Mouse (Mus musculus) limb, embryonic 10.5 days (tissue): ENCODE data around the gene Gm20479. TPM values are rescaled to one million over a fixed set of nuclear protein-coding genes. Genes with fewer than 3 reads are reported as not detected.

ENCODE experiments used
- DNase-seq: peaks from one replicate; pipeline ENCODE4 v3.0.0-alpha.2; 2017; ENCODE audit warnings: low spot score
- H3K27ac ChIP-seq: fragments of 300-500 bp; sonication (generic); 2 replicates; pipeline ENCODE4 v1.5.1; 2016; ENCODE audit warnings: mild to moderate bottlenecking
- H3K27me3 ChIP-seq: fragments of 300-500 bp; sonication (generic); 2 replicates; pipeline ENCODE4 v1.6.1; 2016; ENCODE audit warnings: low read depth, mild to moderate bottlenecking; ENCODE audit not compliant: poor library complexity, severe bottlenecking
- H3K36me3 ChIP-seq: fragments of 300-500 bp; sonication (generic); 2 replicates; pipeline ENCODE4 v1.6.1; 2016; ENCODE audit warnings: mild to moderate bottlenecking, moderate library complexity
- H3K4me1 ChIP-seq: fragments of 300-500 bp; sonication (generic); 2 replicates; pipeline ENCODE4 v1.6.1; 2016
- H3K4me3 ChIP-seq: fragments of 300-500 bp; sonication (generic); 2 replicates; pipeline ENCODE4 v1.5.1; 2016; ENCODE audit warnings: mild to moderate bottlenecking, moderate library complexity
- H3K9me3 ChIP-seq: fragments of 300-500 bp; sonication (generic); replicated peaks from 2 replicates; pipeline ENCODE4 v1.6.1; 2016; ENCODE audit warnings: mild to moderate bottlenecking
- WGBS: fragments of 180-500 bp; shearing (Covaris S2); methylation state at CpG from one replicate; pipeline ENCODE4 v1.1.7; 2016; 5-methylcytosine and 5-hydroxymethylcytosine counted together
- polyA plus RNA-seq: library from polyadenylated mRNA; unstranded; fragments of >200 nt; fragmentation: Nextera tagmentation; extraction: Ambion mirVana; gene quantifications from 2 replicates; pipeline ENCODE4 v1.2.1, GENCODE M21; 2016

Gene Gm20479
- polyA plus RNA-seq, 1 experiment from 2014 or later: not detected

DNA sequence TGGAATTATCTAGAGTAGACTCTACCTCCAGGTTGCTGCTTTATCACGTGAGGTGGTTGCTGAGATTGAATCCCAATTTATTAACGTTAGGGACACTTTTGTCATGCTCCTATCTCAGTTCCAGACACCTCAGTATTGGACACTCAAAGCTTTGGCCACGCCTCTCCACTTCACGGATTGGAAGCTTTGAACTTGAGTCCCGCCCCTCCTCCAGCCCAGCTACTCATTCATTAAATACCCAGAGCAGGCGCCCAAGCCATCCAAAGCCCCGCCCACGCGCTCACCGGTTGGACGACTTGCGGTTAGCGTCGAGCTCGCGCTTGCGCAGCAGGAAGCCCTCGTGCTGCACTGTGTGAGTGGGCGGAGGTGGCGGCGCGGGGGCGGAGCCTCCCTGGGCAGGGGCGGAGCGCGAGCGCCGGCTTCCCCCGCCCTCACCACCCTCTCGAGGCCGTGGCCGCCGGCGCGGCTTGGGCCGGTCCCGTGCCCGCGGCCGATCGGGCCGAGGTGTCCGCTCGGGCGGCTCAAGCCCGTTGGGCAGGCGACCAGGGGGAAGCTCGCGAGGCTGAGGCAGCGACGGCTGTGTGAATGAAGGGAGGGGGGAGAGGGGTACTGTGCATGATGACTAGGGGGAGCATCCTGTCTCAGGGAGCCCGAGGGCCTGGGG, 4.2 kb upstream of the Gm20479 start:
- H3K4me3 ChIP-seq: peak overlapping the region; percentile 63
- H3K4me1 ChIP-seq: peaks cover 30% of the 10 kb centered on the region
- no peaks in the 10 kb centered on the region for H3K36me3 ChIP-seq
- WGBS: under 1% methylated on average over 52 of the region's 52 CpGs
- DNase-seq: peak; percentile 99
- peaks cover 74% of the 10 kb centered on the region for H3K27me3 ChIP-seq
- H3K27ac ChIP-seq: peak overlapping the region; percentile 83
- H3K9me3 ChIP-seq: no peaks in the 10 kb centered on the region

DNA sequence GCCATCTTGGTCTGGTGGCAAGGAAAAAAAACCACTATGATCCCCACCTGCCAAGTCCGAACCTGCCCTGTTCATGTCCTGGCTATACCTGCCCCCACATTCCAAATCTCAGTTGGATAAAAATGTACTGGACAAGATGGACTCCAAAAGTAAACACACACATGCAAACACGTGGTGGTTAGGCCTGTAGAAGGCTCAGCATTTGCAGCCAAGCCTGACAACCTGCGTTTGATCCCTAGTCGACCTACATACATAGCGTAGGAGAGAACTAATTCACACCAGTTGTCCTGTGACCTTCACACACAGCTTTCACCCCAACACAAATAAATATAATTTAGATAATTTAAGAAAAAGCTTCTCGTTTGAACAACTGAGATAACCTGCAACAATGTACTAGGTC, 3.5 kb upstream of the Gm20479 start:
- Histone ChIP-seq H3K9me3 (no peaks in the 10 kb centered on the region), H3K27me3 (peaks cover 71% of the 10 kb centered on the region), H3K36me3 (no peaks in the 10 kb centered on the region), H3K4me1 (peaks cover 34% of the 10 kb centered on the region), H3K27ac (peak overlapping the region; percentile 58; the same call in 1 of the 2 replicates), H3K4me3 (peak overlapping the region; percentile 63)
- no peak for DNase-seq
- WGBS: 51% methylated on average over 6 of the region's 6 CpGs

DNA sequence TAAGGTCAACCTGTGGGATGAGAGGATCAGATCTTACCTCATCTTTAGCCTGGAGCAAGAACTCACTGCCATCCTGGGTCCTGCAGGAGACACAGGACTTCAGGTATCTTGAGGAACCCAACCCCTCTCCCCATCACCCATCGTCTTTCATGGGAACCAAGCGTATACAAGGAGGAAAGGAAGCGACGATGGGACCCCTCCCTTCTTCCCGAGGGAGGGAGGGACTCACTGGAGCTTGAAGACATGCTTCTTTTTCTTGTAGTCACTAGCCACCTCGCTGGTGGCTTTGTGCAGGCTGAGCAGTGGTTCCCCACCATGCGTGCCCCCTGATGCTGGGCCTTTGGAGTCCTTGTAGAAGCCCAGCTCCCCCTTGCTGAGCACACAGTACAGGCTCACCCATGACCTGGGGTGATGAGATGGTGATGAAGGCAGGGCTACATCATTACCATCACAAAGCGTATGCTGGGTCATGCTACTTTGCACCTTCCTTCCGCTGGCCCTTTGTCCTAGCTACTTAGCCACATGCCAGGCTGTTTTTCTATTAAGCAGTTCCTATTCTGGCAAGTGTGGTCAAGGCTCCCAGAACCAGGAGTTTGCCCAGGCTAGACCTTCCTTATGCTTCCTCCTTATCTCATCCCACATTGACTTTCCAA, 2.6 kb upstream of the Gm20479 start:
- no peak for DNase-seq
- Histone ChIP-seq H3K4me3 (no peak overlapping the region), H3K9me3 (no peaks in the 10 kb centered on the region), H3K27ac (no peak overlapping the region), H3K27me3 (peaks cover 68% of the 10 kb centered on the region), H3K36me3 (no peaks in the 10 kb centered on the region), H3K4me1 (peaks cover 40% of the 10 kb centered on the region)
- WGBS: 90% methylated on average over 9 of the region's 9 CpGs

- Histone ChIP-seq H3K9me3 (no peaks in the 10 kb centered on the region), H3K27me3 (peaks cover 68% of the 10 kb centered on the region), H3K4me3 (no peak overlapping the region), H3K36me3 (no peaks in the 10 kb centered on the region), H3K27ac (no peak overlapping the region), H3K4me1 (peaks cover 44% of the 10 kb centered on the region)
- 74% methylated on average over 2 of the region's 2 CpGs for WGBS
- no peak for DNase-seq
Observed at GRCm38 (mm10) chr7:27359162-27359561, 1.9 kb upstream of the Gm20479 start.

GRCm38 (mm10) chr7:27357595-27357978, 368 bp upstream of the Gm20479 start:
- Histone ChIP-seq H3K4me3 (no peak overlapping the region), H3K36me3 (peaks cover 2% of the 10 kb centered on the region; the same call in 1 of the 2 replicates), H3K4me1 (peaks cover 41% of the 10 kb centered on the region), H3K9me3 (no peaks in the 10 kb centered on the region), H3K27ac (peak overlapping the region; percentile 56), H3K27me3 (peaks cover 54% of the 10 kb centered on the region)
- DNase-seq: no peak
- WGBS: 29% methylated on average over 3 of the region's 3 CpGs

DNA sequence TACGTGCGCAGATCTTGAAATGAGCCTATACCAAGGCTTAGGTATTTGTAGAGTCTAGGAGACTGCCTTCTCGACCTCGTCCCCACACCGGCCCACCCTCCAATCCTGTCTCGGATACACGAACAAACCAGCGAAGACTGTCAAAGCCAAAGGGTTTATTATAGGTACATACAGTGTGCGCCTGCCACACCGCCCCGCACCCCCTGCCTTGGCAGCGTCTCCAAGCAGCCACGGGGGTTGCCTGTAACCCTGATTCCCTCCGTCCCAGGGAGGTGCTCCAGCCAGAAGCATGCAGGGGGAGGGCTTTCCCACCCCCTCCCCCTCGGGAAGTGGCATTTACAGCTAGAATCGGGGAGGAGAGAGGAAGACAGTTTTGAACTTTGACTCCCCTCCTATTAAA, 971 bp downstream of the Gm20479 start:
- Histone ChIP-seq H3K36me3 (peaks cover 10% of the 10 kb centered on the region; the same call in 1 of the 2 replicates), H3K4me1 (peaks cover 36% of the 10 kb centered on the region), H3K27ac (peak overlapping the region; percentile 56), H3K4me3 (peak overlapping the region; percentile 67), H3K27me3 (peaks cover 42% of the 10 kb centered on the region), H3K9me3 (no peaks in the 10 kb centered on the region)
- WGBS: 1% methylated on average over 16 of the region's 16 CpGs
- peak; percentile 47 for DNase-seq

DNA sequence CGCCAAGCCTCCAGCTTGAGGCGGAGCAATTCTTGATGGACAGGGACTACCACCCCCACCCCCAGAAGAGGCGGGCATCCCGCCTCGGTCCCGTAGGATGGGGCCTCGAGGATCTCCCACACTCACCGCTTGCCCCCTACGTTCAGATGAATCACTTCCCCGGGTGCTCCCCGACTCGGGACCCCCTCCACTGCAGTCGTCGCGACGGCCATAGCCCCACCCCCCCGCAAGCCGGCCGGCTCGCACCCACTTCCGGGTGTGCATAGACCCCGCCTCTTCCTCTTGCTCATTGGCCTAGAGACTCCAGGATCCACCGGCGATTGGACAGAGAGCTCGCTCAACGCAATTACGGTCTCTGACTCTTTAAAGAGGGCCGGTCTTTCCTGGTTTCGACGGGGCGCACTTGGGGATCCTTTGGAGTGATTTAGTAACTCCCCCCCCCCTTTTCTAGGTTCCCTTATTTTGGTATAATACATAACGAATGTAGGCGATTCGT, 1.4 kb downstream of the Gm20479 start, which contains the start of gene Shkbp1:
Gene Shkbp1 (minus strand): TSS at position 275 of the 496 bp plus-strand sequence.
- H3K4me3 ChIP-seq: peak within 1 kb of the TSS; percentile 67
- peaks cover 32% of the 10 kb centered on the region for H3K4me1 ChIP-seq
- H3K36me3 ChIP-seq: peaks cover 11% of the 10 kb centered on the region
- under 1% methylated on average over 34 of the region's 34 CpGs for WGBS
- DNase-seq: peak; percentile 89
- no peaks in the 10 kb centered on the region for H3K9me3 ChIP-seq
- peak within 1 kb of the TSS; percentile 72 for H3K27ac ChIP-seq
- peaks cover 42% of the 10 kb centered on the region for H3K27me3 ChIP-seq

GRCm38 (mm10) chr7:27355261-27355660, 2.0 kb downstream of the Gm20479 start:
- Histone ChIP-seq H3K27me3 (peaks cover 42% of the 10 kb centered on the region), H3K4me1 (peaks cover 30% of the 10 kb centered on the region), H3K4me3 (peak overlapping the region; percentile 67), H3K9me3 (no peaks in the 10 kb centered on the region), H3K27ac (peak overlapping the region; percentile 72), H3K36me3 (peaks cover 16% of the 10 kb centered on the region)
- 7% methylated on average over 14 of the region's 14 CpGs for WGBS
- peak; percentile 38 for DNase-seq

DNA sequence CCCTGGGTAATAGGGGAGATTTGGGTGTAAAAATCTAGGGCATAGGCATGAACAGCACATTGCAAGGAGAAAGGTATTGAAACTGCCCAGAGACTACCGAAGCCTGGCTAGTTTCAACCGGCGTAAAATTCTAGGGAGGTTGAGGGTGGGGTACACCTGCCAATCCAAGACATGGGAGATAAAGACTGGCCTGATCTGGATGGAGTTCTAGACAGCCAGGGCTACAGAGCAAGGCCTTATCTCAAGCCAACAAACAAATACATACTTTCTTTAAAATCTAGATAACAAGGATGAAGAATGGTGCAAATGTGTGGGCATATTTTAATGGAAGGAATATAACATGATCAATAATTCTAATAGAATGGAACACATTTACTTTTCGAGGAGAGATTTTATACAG, 2.4 kb downstream of the Gm20479 start:
- peaks cover 42% of the 10 kb centered on the region for H3K27me3 ChIP-seq
- no peak for DNase-seq
- no peak overlapping the region for H3K27ac ChIP-seq
- H3K9me3 ChIP-seq: no peaks in the 10 kb centered on the region
- peaks cover 30% of the 10 kb centered on the region for H3K4me1 ChIP-seq
- WGBS: 48% methylated on average over 4 of the region's 4 CpGs
- peak overlapping the region; percentile 67 for H3K4me3 ChIP-seq
- H3K36me3 ChIP-seq: peaks cover 18% of the 10 kb centered on the region

DNA sequence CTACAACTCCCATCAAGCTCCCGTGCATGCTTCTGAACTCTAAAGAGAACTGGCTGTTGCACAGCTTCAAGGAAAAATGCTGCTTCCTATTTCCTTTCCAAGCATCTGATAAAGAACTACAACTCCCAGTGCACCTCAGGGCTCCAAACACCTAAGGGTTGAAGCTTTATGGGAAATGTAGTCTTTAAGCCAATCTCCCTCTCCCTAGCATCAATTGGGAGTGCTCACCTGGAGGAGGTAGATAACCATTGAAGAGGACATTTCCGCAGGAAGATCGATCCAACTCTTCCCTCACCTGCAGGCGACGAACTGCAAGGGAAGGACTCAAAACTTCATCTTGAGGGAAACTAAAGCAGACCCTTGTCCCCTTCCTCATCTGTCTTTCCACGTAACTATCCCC, 3.1 kb downstream of the Gm20479 start:
- WGBS: 23% methylated on average over 6 of the region's 6 CpGs
- Histone ChIP-seq H3K27ac (no peak overlapping the region), H3K4me3 (peak overlapping the region; percentile 67), H3K36me3 (peaks cover 18% of the 10 kb centered on the region), H3K9me3 (no peaks in the 10 kb centered on the region), H3K27me3 (peaks cover 39% of the 10 kb centered on the region), H3K4me1 (peaks cover 30% of the 10 kb centered on the region)
- DNase-seq: no peak

DNA sequence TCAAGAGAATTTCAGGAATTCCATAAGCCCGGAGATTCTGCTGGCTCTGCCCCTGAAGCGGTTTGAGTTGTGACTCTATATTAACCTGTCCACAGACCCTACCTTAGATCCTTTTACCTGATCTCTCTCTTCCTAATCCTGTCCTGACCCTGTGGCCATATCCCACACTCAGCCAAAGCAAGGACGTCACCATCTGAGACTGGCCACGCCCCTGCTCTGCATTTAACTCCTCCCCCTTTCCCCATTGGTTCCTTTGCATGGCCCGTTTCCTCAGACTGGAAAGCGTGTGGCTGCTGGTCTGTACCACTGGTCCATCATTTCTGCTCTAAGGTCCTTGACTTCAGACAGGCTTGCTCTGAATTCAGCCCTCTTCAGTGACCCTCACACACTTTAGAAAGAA, 11.8 kb downstream of the Gm20479 start:
- Histone ChIP-seq H3K27me3 (no peaks in the 10 kb centered on the region), H3K27ac (no peak overlapping the region), H3K9me3 (no peaks in the 10 kb centered on the region), H3K36me3 (peaks cover 53% of the 10 kb centered on the region), H3K4me3 (no peak overlapping the region), H3K4me1 (peaks cover 10% of the 10 kb centered on the region)
- 10% methylated on average over 6 of the region's 6 CpGs for WGBS
- no peak for DNase-seq

DNA sequence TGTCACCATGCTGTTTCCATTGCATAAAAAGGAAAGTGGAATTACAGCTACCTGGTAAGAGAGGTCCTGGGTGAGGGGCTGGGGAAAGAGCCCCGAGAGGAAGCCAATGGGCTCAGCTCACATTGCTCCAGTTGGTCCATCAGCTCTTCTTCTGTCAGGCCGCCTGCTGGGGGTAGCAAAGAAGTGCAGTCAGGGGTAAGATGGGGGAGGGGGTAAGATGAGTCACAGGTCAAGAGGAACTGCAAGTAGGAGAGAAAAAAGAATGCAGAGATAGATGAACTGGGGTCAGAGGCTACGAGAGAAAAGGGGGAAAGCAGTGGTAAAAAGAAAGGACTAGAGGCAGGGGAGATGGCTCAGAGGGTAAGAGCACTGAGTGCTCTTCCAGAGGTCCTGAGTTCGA, 14.6 kb downstream of the Gm20479 start:
- Histone ChIP-seq H3K9me3 (no peaks in the 10 kb centered on the region), H3K36me3 (peaks cover 37% of the 10 kb centered on the region), H3K27me3 (peaks cover 21% of the 10 kb centered on the region), H3K27ac (no peak overlapping the region), H3K4me1 (peaks cover 19% of the 10 kb centered on the region), H3K4me3 (no peak overlapping the region)
- 57% methylated on average over 4 of the region's 4 CpGs for WGBS
- DNase-seq: no peak

- Histone ChIP-seq H3K27ac (no peak overlapping the region), H3K9me3 (no peaks in the 10 kb centered on the region), H3K36me3 (peaks cover 20% of the 10 kb centered on the region), H3K4me1 (peaks cover 30% of the 10 kb centered on the region), H3K27me3 (peaks cover 50% of the 10 kb centered on the region), H3K4me3 (no peak overlapping the region)
- DNase-seq: no peak
- WGBS: 40% methylated on average over 7 of the region's 7 CpGs
Observed at GRCm38 (mm10) chr7:27339519-27339918, 17.7 kb downstream of the Gm20479 start.
